Comparison of ENCODE assay signal across 18 mouse cellular contexts in genomic region chr17:34143461-34143860, GRCm38 (mm10). TPM values are rescaled to one million over a fixed set of nuclear protein-coding genes. Genes with fewer than 3 reads are reported as not detected.
DNase-seq lines count a peak whose midpoint lies in the region; ATAC-seq and TF ChIP-seq lines count a peak whose summit lies in the region.
"Had no signal": no experiment of that assay in that cellular context is flagged by ENCODE, and none has a peak within 500 bp of the region (broad histone marks: within the 10 kb centered on the region; RNA-seq: fewer than 3 reads in every experiment).

No protein-coding gene starts in this region.

- no peak overlapping the region for H3K27ac ChIP-seq in kidney, embryonic 15.5 days
- H3K27ac ChIP-seq in lung, embryonic 16.5 days (ENCODE audit: low read length): no peak overlapping the region
- H3K27ac ChIP-seq in lung, postnatal 0 days (ENCODE audit: low read length): no peak overlapping the region
- peak overlapping the region; percentile 79 for H3K27ac ChIP-seq in macrophage
- H3K27ac ChIP-seq: hindbrain, embryonic 10.5 days; limb, embryonic 10.5 days; midbrain, embryonic 13.5 days had no signal

- DNase-seq in kidney, postnatal 25 days: no peak
- DNase-seq in lung, postnatal 0 days (ENCODE audit: low spot score): no peak
- DNase-seq in MEL-GATA-1-ER (ENCODE audit: extremely low read depth, low read depth): peak; percentile 79
- no peak for DNase-seq in cerebellum, adult 11-12 months
- DNase-seq: cerebellum, adult 8-10 months; cerebellum, postnatal 36 days had no signal

- H3K79me2 ChIP-seq in macrophage (ENCODE audit: inconsistent target): no peaks in the 10 kb centered on the region

- no peak for TF ChIP-seq CTCF in lung, postnatal 0 days (IDR thresholded peaks at IDR 0.05)

- H3K9ac ChIP-seq in kidney, embryonic 15.5 days: no peak overlapping the region
- H3K9ac ChIP-seq in lung, embryonic 16.5 days (ENCODE audit: low read length): no peak overlapping the region
- no peak overlapping the region for H3K9ac ChIP-seq in lung, postnatal 0 days (replicated peaks; ENCODE audit: low read depth)
- H3K9ac ChIP-seq: heart, embryonic 12.5 days; lung, embryonic 14.5 days; midbrain, embryonic 13.5 days had no signal

- no peaks in the 10 kb centered on the region for H3K9me3 ChIP-seq in kidney, embryonic 15.5 days (replicated peaks)
- H3K9me3 ChIP-seq in lung, embryonic 16.5 days (ENCODE audit: control insufficient read depth, low read length): no peaks in the 10 kb centered on the region
- no peaks in the 10 kb centered on the region for H3K9me3 ChIP-seq in lung, postnatal 0 days (ENCODE audit: low read length)
- H3K9me3 ChIP-seq: heart, embryonic 12.5 days; hindbrain, embryonic 10.5 days; limb, embryonic 10.5 days; midbrain, embryonic 13.5 days had no signal

- WGBS in kidney, embryonic 15.5 days: 61% methylated on average over 5 of the region's 5 CpGs
- WGBS in lung, embryonic 16.5 days: 59% methylated on average over 4 of the region's 5 CpGs
- 31% methylated on average over 5 of the region's 5 CpGs for WGBS in lung, postnatal 0 days
- 0% methylated on average over 3 of the region's 5 CpGs for WGBS in macrophage (ENCODE audit: missing documents)

- ATAC-seq in kidney, embryonic 15.5 days (replicated peaks; ENCODE audit: low FRiP score): no peak
- no peak for ATAC-seq in lung, embryonic 16.5 days (ENCODE audit: low read depth)
- ATAC-seq in lung, postnatal 0 days: no peak
- ATAC-seq: forebrain, embryonic 14.5 days; hindbrain, embryonic 16.5 days; intestine, embryonic 16.5 days; midbrain, embryonic 13.5 days had no signal

- H3K4me1 ChIP-seq in kidney, embryonic 15.5 days: peaks cover 29% of the 10 kb centered on the region
- peaks cover 17% of the 10 kb centered on the region for H3K4me1 ChIP-seq in lung, embryonic 16.5 days (replicated peaks; ENCODE audit: control insufficient read depth, insufficient read depth, low read length)
- H3K4me1 ChIP-seq in lung, postnatal 0 days (ENCODE audit: insufficient read depth, low read depth, low read length): no peaks in the 10 kb centered on the region

- peaks cover 32% of the 10 kb centered on the region for H3K27me3 ChIP-seq in kidney, embryonic 15.5 days
- peaks cover 20% of the 10 kb centered on the region for H3K27me3 ChIP-seq in lung, embryonic 16.5 days (ENCODE audit: control insufficient read depth, insufficient read depth, low read depth, low read length)
- H3K27me3 ChIP-seq in lung, postnatal 0 days (replicated peaks; ENCODE audit: insufficient read depth, low read length): no peaks in the 10 kb centered on the region

- TF ChIP-seq EP300 in lung, postnatal 0 days (IDR thresholded peaks at IDR 0.05): no peak

- peak overlapping the region; percentile 8 for H3K4me2 ChIP-seq in kidney, embryonic 15.5 days
- 0 out of 2 replicates have a peak overlapping the region, but pooled peaks have one; percentile 29 for H3K4me2 ChIP-seq in lung, embryonic 16.5 days (ENCODE audit: low read depth, low read length)
- no peak overlapping the region for H3K4me2 ChIP-seq in lung, postnatal 0 days (replicated peaks; ENCODE audit: low read depth, low read length)
- H3K4me2 ChIP-seq: heart, embryonic 12.5 days; midbrain, embryonic 13.5 days had no signal

- H3K36me3 ChIP-seq in kidney, embryonic 15.5 days: no peaks in the 10 kb centered on the region
- H3K36me3 ChIP-seq in lung, embryonic 16.5 days (ENCODE audit: control insufficient read depth, insufficient read depth, low read length): no peaks in the 10 kb centered on the region
- H3K36me3 ChIP-seq in lung, postnatal 0 days (ENCODE audit: insufficient read depth, low read length): no peaks in the 10 kb centered on the region
- H3K36me3 ChIP-seq in macrophage (ENCODE audit: inconsistent target): peaks cover 4% of the 10 kb centered on the region; the same call in 1 of the 2 replicates
- H3K36me3 ChIP-seq: heart, embryonic 12.5 days; hindbrain, embryonic 10.5 days; limb, embryonic 10.5 days; midbrain, embryonic 13.5 days had no signal

- no peak overlapping the region for H3K4me3 ChIP-seq in kidney, embryonic 15.5 days (replicated peaks)
- H3K4me3 ChIP-seq in lung, embryonic 16.5 days (ENCODE audit: low read length): no peak overlapping the region
- H3K4me3 ChIP-seq in lung, postnatal 0 days (ENCODE audit: low read depth, low read length): no peak overlapping the region
- no peak overlapping the region for H3K4me3 ChIP-seq in macrophage (ENCODE audit: inconsistent target)
- H3K4me3 ChIP-seq: heart, embryonic 12.5 days; hindbrain, embryonic 10.5 days; limb, embryonic 10.5 days; midbrain, embryonic 13.5 days had no signal

RNA-seq across cellular contexts. Expression of gene H2-DMb2, which starts 0.4 kb away (rescaled TPM):
- 22.6 and 25.3 TPM in 2 replicates for polyA plus RNA-seq in kidney, embryonic 15.5 days (2015; fragmentation: Nextera tagmentation; extraction: Ambion mirVana)
- 1.6 and 2.1 TPM in 2 replicates for polyA plus RNA-seq in lung, embryonic 16.5 days (2015; fragmentation: Nextera tagmentation; extraction: Ambion mirVana)
- 1.8 and 2.2 TPM in 2 replicates for polyA plus RNA-seq in lung, postnatal 0 days (2015; fragmentation: Nextera tagmentation; extraction: Ambion mirVana)
- 1 to 10 TPM in 14 of 26 experiments, under 1 TPM in 3, not detected in 9; 0.70 to 4.6 (median 1.7) TPM for total RNA-seq in macrophage (2018; cell fraction: chromatin; rRNA removed)
- 1 to 10 TPM in 25 of 26 experiments, under 1 TPM in 1; 0.99 to 2.2 (median 1.5) TPM for total RNA-seq in macrophage (2018; cell fraction: cytosol; rRNA removed)
- total RNA-seq in macrophage (2018; cell fraction: nucleus; rRNA removed): 1 to 10 TPM in 14 of 26 experiments, under 1 TPM in 9, not detected in 3; 0.40 to 3.0 (median 1.3) TPM
- polyA plus RNA-seq in macrophage (2018): 1.2 to 2.2 TPM (median 1.8 TPM) in 3 replicates
- polyA plus RNA-seq: heart, embryonic 12.5 days; neural tube, embryonic 11.5 days had no signal

RNA-seq across cellular contexts. Expression of gene H2-DMb1, which starts 9.4 kb away (rescaled TPM):
- 4.9 and 6.0 TPM in 2 replicates for polyA plus RNA-seq in kidney, embryonic 15.5 days (2015; fragmentation: Nextera tagmentation; extraction: Ambion mirVana)
- polyA plus RNA-seq in lung, embryonic 16.5 days (2015; fragmentation: Nextera tagmentation; extraction: Ambion mirVana): 3.7 and 6.2 TPM in 2 replicates
- polyA plus RNA-seq in lung, postnatal 0 days (2015; fragmentation: Nextera tagmentation; extraction: Ambion mirVana): 6.9 and 7.2 TPM in 2 replicates
- total RNA-seq in macrophage (2018; cell fraction: chromatin; rRNA removed): 10 to 100 TPM in 8 of 26 experiments, 1 to 10 TPM in 18; 1.2 to 20.1 (median 8.1) TPM
- total RNA-seq in macrophage (2018; cell fraction: cytosol; rRNA removed): 10 to 100 TPM; 27.0 to 79.7 (median 49.7) TPM
- total RNA-seq in macrophage (2018; cell fraction: nucleus; rRNA removed): 10 to 100 TPM; 11.2 to 50.6 (median 30.8) TPM
- 26.4 to 54.6 TPM (median 34.2 TPM) in 3 replicates for polyA plus RNA-seq in macrophage (2018)
- polyA plus RNA-seq: neural tube, embryonic 11.5 days had no signal

RNA-seq across cellular contexts. Expression of gene Brd2, which starts 21.0 kb away (rescaled TPM):
- 135 and 140 TPM in 2 replicates for polyA plus RNA-seq in kidney, embryonic 15.5 days (2015; fragmentation: Nextera tagmentation; extraction: Ambion mirVana)
- 97.8 and 100 TPM in 2 replicates for polyA plus RNA-seq in lung, embryonic 16.5 days (2015; fragmentation: Nextera tagmentation; extraction: Ambion mirVana)
- polyA plus RNA-seq in lung, postnatal 0 days (2015; fragmentation: Nextera tagmentation; extraction: Ambion mirVana): 80.2 and 80.3 TPM in 2 replicates
- total RNA-seq in macrophage (2018; cell fraction: chromatin; rRNA removed): 1,000 to 10,000 TPM in 10 of 26 experiments, 100 to 1,000 TPM in 16; 551 to 1,905 (median 901) TPM
- total RNA-seq in macrophage (2018; cell fraction: cytosol; rRNA removed): 100 to 1,000 TPM; 172 to 417 (median 260) TPM
- 1,000 to 10,000 TPM in 5 of 26 experiments, 100 to 1,000 TPM in 21; 415 to 1,213 (median 670) TPM for total RNA-seq in macrophage (2018; cell fraction: nucleus; rRNA removed)
- 130 to 435 TPM (median 155 TPM) in 3 replicates for polyA plus RNA-seq in macrophage (2018)

RNA-seq across cellular contexts. Expression of gene H2-DMa, which starts 24.1 kb away (rescaled TPM):
- polyA plus RNA-seq in kidney, embryonic 15.5 days (2015; fragmentation: Nextera tagmentation; extraction: Ambion mirVana): 14.8 and 15.9 TPM in 2 replicates
- polyA plus RNA-seq in lung, embryonic 16.5 days (2015; fragmentation: Nextera tagmentation; extraction: Ambion mirVana): 11.8 and 12.7 TPM in 2 replicates
- polyA plus RNA-seq in lung, postnatal 0 days (2015; fragmentation: Nextera tagmentation; extraction: Ambion mirVana): 20.7 and 23.9 TPM in 2 replicates
- 10 to 100 TPM; 26.4 to 64.6 (median 44.4) TPM for total RNA-seq in macrophage (2018; cell fraction: chromatin; rRNA removed)
- 10 to 100 TPM; 21.2 to 68.5 (median 39.5) TPM for total RNA-seq in macrophage (2018; cell fraction: cytosol; rRNA removed)
- 100 to 1,000 TPM in 6 of 26 experiments, 10 to 100 TPM in 20; 42.2 to 142 (median 72.5) TPM for total RNA-seq in macrophage (2018; cell fraction: nucleus; rRNA removed)
- 19.1 to 57.0 TPM (median 47.3 TPM) in 3 replicates for polyA plus RNA-seq in macrophage (2018)

RNA-seq across cellular contexts. Expression of gene Tap1, which starts 43.9 kb away (rescaled TPM):
- 3.5 and 3.8 TPM in 2 replicates for polyA plus RNA-seq in kidney, embryonic 15.5 days (2015; fragmentation: Nextera tagmentation; extraction: Ambion mirVana)
- polyA plus RNA-seq in lung, embryonic 16.5 days (2015; fragmentation: Nextera tagmentation; extraction: Ambion mirVana): 7.2 and 9.7 TPM in 2 replicates
- 11.6 and 12.6 TPM in 2 replicates for polyA plus RNA-seq in lung, postnatal 0 days (2015; fragmentation: Nextera tagmentation; extraction: Ambion mirVana)
- total RNA-seq in macrophage (2018; cell fraction: chromatin; rRNA removed): 100 to 1,000 TPM in 16 of 26 experiments, 10 to 100 TPM in 10; 40.1 to 681 (median 309) TPM
- total RNA-seq in macrophage (2018; cell fraction: cytosol; rRNA removed): 100 to 1,000 TPM in 17 of 26 experiments, 10 to 100 TPM in 9; 52.5 to 419 (median 174) TPM
- 100 to 1,000 TPM; 107 to 833 (median 459) TPM for total RNA-seq in macrophage (2018; cell fraction: nucleus; rRNA removed)
- 42.0 to 121 TPM (median 79.2 TPM) in 3 replicates for polyA plus RNA-seq in macrophage (2018)
